Mouse (Mus musculus) megakaryocyte, adult 5-6 weeks (primary cell): Measurements from ENCODE around the gene Cdca7. TPM values are rescaled to one million over a fixed set of nuclear protein-coding genes. Genes with fewer than 3 reads are reported as not detected.
A peak's percentile ranks its signal among the peaks of the same experiment; 100 is the strongest.

Experiments used
- ATAC-seq: 2 replicates; pipeline ENCODE4 v1.8.0; 2016; ENCODE audit warnings: mild to moderate bottlenecking, inconsistent platforms; ENCODE audit not compliant: poor library complexity, severe bottlenecking
- total RNA-seq, 2 experiments: library from RNA; stranded (forward) in 1 of 2; stranded (reverse) in 1 of 2; fragments of 153-499, 151-499 nt in 1 of 2; fragments of 221-1000, 200-1000 nt in 1 of 2; gene quantifications; 2 replicates each; pipeline versions ENCODE4 v1.2.3 to v1.2.4; 2015 to 2017

Cdca7 gene
- total RNA-seq, 2 experiments from 2014 or later = 52.0 to 75.8 TPM

DNA sequence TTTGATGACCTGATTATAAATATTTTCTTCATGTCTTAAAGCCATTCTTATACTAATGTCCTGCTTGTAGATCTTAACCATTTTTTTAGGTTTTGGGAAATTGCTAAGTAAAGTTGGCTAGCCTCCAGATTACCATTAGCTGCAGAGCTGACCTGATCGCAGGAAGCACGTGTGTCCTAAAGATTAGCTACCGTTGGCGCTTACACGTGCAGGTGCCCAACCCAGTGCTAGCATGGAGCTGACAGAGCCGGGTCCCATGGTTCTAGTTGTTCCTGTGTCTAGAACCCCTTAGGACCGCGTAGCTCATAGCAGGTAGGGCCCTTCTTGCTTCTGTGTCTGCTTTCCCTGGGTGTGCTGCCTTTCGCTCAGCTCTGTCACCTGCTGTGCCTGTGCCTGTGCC lies 3.9 kb downstream of the Cdca7 start:
- ATAC-seq = no peak

GRCm38 (mm10) chr2:72491650-72492049 lies 15.7 kb downstream of the Cdca7 start:
- no peak for ATAC-seq

DNA sequence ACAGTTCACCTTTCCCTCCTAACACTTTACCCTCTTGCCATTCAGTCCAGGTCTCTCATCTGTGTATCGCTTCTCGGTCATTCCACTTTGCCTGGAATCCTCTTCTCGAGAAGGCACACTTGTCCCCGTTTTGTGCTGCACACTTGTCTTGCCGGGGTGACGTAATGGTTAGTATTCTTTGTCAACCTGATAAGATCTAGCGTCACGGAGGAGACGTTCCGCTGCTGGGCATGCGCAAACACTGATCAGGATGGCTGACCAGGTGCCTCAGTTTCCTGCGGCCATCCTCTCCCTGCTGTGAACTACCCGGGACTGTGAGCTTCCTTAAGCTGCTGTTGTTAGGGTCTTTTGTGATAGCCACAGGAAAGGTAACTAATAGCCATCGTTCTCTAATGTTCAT lies 17.1 kb downstream of the Cdca7 start:
- peak; percentile 54; the same call in 1 of the 2 replicates for ATAC-seq

- no peak for ATAC-seq
These were observed 23.2 kb downstream of the Cdca7 start for GRCm38 (mm10) chr2:72499074-72499721.

- no peak for ATAC-seq
These were observed 23.9 kb downstream of the Cdca7 start for GRCm38 (mm10) chr2:72499782-72500411.

DNA sequence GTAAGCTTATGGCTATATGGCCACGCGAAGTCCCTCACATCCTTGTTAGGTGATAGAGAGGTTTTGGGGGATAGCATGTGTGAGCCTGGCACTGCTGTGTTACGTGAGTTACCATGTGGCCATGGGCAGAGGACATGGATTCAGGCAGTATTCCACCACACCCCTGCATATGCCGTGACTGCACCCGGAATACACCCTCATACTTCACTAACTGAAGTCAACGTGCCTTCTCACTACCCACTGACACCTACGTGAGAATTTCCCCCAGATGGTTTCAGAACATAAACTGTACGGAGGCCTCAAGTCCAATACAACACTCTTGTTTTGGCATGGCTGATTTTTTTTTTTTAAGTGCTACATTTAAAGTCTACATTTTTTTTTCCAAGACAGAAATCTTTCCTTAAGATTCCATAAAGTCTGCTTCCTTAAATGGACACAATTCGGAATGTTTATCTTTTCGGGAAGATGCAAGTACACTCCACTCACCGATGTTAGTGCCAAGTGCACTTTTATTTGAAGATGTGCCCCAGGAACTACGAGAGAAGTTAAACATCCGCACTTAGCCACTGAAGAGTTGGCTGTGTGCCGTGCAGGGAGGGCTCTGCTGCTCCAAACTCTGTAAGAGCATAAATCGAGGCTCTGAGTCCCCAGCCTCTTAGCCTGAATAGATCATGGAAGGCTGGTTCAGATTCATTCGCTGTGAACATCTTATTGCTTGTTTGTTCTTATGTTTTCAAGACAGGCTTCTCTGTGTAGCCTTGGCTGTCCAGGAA lies 26.3 kb downstream of the Cdca7 start:
- ATAC-seq = no peak

DNA sequence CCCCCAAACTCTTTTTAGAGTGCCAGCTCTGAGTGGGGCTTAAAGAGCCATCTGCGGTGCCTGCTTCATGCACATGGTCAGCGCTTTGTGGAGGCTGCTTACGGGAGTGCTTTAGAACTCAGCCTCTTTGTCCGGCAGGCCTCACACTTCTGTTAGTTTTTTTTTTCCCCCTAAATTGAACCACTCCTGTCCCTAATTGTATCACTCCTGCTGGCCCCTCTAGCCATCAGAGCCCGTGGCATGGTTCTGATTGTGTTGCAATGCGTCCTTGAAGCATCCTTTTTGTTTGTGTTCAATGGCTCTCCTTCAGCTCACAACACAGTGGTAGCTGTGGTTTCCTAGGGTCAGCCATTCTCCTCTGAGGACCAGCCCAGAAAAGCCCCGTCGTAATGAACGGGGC lies 27.7 kb downstream of the Cdca7 start:
- ATAC-seq = no peak

DNA sequence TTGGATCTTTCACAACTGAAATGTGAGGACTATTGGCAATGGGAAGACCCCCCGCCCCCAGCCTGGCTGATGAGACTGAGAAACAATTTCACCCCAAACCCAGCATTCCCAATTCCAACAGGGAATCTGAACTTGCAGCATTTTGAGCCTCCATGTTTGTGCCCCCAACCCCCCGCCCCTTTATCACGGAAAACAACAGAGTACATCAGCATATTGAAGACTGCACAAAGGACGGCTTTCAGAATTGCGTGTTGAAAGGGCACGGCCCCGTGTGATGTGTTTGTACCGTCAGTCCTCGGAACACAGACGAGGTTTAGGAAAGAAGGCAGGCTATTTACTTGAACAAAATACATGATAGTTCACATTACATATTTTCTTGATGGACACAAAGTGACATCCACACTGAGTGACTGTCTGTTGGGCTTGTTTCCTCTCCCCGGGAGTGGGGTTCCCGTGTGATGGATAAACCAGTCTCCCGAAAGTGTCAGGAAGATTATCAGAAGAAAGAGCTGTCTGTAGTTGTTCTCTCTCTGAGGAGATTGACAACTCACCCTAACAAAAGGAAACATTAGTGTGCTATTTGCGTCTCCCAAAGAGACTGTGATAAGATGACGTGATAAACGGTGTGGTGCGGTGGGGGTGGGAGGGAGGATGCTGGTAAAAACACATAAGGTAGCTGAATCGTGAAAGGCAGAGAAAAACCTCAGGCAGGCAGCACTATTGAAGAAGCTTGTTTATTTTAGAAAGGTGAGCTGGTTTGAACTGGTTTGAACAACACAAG lies 32.1 kb downstream of the Cdca7 start:
- ATAC-seq = no peak

DNA sequence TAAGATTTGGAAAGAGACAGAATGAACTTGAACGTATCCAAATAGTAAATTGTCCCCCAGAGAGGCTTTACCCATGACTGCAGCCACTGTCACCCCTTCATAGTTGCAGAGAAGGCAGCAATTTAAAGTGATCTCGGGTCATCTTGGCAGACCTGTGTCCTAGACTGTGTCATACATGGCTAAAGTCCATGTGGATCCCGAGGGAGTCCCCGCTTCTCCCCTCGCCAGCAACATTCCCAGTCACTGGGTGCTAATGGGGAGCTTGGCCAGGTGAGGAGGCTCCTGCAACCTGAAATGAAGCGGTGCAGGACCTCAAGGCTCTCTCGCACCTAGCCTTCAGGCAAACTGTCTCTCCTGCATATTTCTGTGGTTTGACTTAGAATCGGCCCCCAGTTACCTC lies 32.9 kb downstream of the Cdca7 start:
- no peak for ATAC-seq

GRCm38 (mm10) chr2:72515526-72515925 lies 39.6 kb downstream of the Cdca7 start:
- ATAC-seq = no peak

DNA sequence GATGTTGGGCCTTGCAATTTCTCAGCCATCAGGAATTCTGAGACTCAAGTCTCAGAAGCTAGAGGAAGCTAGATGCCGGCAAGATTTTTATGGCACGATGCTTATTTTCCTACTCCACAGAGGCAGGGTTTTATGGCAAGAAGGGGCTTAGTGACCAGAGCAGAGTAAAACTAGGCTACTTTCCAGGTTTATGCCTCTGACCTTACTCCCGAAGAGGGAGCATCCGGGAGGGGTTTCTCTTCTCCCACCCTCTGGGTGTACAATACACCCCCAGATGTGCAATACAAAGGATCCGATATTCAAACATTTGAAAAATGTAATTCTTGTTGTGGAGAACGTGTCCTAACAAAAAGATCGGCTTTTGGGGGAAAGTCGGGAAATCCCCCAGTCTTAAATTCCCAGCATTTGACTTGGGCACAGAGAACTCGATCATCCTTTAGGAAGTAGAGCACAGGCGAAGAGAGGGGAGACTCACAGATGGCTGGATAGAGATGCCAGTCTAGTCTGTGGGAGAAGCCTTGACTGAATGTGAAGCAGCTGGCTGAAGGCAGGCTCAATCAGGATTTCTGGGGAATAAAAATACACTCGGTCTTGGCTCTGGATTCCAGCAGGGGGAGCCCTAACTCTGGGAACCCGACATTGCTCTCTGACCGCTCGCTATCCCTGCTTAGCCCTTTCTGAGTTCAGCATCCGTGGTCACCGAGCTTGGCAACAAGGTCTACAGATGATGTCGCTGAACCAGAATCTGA lies 40.2 kb downstream of the Cdca7 start:
- ATAC-seq = peak; percentile 88

- no peak for ATAC-seq
These were observed 40.7 kb downstream of the Cdca7 start for GRCm38 (mm10) chr2:72516720-72517089.

- ATAC-seq = no peak
These were observed 48.1 kb downstream of the Cdca7 start for GRCm38 (mm10) chr2:72524022-72524421.

DNA sequence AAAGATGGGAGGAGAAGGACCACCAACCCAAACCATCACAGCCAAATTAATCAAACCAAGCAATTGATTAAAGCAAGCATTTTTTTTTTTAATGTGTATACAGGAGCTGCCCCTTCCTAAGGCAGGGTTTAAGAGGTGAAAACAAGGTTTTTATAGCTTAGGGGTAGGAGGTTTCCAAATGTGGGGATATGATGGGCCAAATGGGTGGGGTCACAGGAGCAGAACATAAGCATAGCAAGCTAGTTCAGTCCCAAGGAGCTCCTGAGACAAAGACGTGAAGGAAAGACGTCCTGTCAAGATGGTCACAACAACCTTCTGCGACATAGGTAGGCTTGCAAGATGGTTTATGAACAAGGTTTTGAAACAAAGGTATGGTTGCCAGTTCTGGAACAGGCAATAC lies 49.6 kb downstream of the Cdca7 start:
- ATAC-seq = no peak

GRCm38 (mm10) chr2:72529026-72529357 lies 53.0 kb downstream of the Cdca7 start:
- ATAC-seq = no peak

- ATAC-seq = no peak
These were observed 53.7 kb downstream of the Cdca7 start for GRCm38 (mm10) chr2:72529358-72530319.

GRCm38 (mm10) chr2:72535889-72536288 lies 59.9 kb downstream of the Cdca7 start:
- peak; percentile 35; the same call in 1 of the 2 replicates for ATAC-seq
